Mouse (Mus musculus): ENCODE data around the gene Pdxdc1. TPM values are rescaled to one million over a fixed set of nuclear protein-coding genes. Genes with fewer than 3 reads are reported as not detected.

The Pdxdc1 gene
- polyA plus RNA-seq, 2 experiments, result 105 to 109 TPM

DNA sequence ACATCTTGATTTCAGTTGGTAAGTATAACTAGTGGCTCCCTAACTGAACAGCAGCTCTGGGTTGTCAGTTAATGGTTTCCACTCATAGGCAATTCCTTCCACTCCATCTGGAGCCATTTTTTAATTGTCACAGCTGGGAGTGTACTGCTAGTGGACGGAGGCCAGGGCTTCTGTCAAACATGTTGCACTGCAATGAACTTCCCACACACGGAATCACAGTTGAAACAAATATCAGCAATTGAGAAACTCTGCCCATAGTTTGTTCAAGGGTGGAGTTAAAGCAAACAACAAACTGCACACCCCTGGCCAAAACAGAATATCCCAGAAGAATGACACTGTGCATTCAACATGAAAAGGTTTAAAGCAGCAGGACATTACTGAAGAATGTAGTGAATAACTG is 4.0 kb downstream of the Pdxdc1 start:
- no peak for ATAC-seq (ENCODE audit: low FRiP score, low read depth)
- no peak overlapping the region for H3K27ac ChIP-seq (replicated peaks; ENCODE audit: low read depth, low read length)
- no peak for DNase-seq (ENCODE audit: low spot score)
- no peaks in the 10 kb centered on the region for H3K36me3 ChIP-seq (ENCODE audit: control insufficient read depth, insufficient read depth, low read length)
- no peaks in the 10 kb centered on the region for H3K27me3 ChIP-seq (ENCODE audit: control insufficient read depth, insufficient read depth, low read length)
- H3K4me2 ChIP-seq (replicated peaks; ENCODE audit: low read depth, low read length, severe bottlenecking), result no peak overlapping the region
- no peak for TF ChIP-seq POLR2A (IDR thresholded peaks at IDR 0.05; ENCODE audit: borderline replicate concordance, extremely low read depth, insufficient read depth, insufficient read length)
- 27% methylated on average over 2 of the region's 2 CpGs for WGBS
- no peak overlapping the region for H3K4me3 ChIP-seq (replicated peaks; ENCODE audit: low read length)
- H3K4me1 ChIP-seq (ENCODE audit: control insufficient read depth, insufficient read depth, low read length), result peaks cover 16% of the 10 kb centered on the region
- H3K9me3 ChIP-seq (ENCODE audit: control insufficient read depth, low read length), result no peaks in the 10 kb centered on the region
- H3K9ac ChIP-seq (ENCODE audit: low read depth, low read length, severe bottlenecking), result no peak overlapping the region

DNA sequence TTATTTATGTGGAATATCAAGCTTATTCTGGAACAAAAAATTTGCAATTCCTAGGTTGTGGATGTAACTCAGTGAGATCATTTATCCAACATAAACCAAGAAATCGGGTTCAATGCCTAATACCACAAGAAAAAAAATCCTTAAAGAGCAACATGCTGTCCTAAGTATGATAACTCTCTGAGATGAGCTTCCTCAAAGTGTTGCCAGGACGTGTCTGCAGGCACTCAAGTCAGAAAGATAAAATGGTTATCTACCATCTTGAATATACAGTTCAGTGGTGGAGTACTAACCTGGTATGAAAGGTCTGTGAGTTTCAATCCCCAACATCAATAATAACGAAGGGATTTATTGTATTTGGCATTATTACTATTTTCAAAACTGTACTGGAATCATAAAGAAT is 6.6 kb downstream of the Pdxdc1 start:
- Histone ChIP-seq H3K9me3 (ENCODE audit: control insufficient read depth, low read length) (no peaks in the 10 kb centered on the region), H3K27ac (replicated peaks; ENCODE audit: low read depth, low read length) (no peak overlapping the region), H3K9ac (ENCODE audit: low read depth, low read length, severe bottlenecking) (no peak overlapping the region), H3K4me3 (replicated peaks; ENCODE audit: low read length) (no peak overlapping the region), H3K4me1 (ENCODE audit: control insufficient read depth, insufficient read depth, low read length) (peaks cover 6% of the 10 kb centered on the region; the same call in 1 of the 2 replicates), H3K4me2 (replicated peaks; ENCODE audit: low read depth, low read length, severe bottlenecking) (no peak overlapping the region), H3K36me3 (ENCODE audit: control insufficient read depth, insufficient read depth, low read length) (no peaks in the 10 kb centered on the region), H3K27me3 (ENCODE audit: control insufficient read depth, insufficient read depth, low read length) (no peaks in the 10 kb centered on the region)
- no peak for TF ChIP-seq POLR2A (IDR thresholded peaks at IDR 0.05; ENCODE audit: borderline replicate concordance, extremely low read depth, insufficient read depth, insufficient read length)
- ATAC-seq (ENCODE audit: low FRiP score, low read depth) (no peak), DNase-seq (ENCODE audit: low spot score) (no peak)
- WGBS, result 93% methylated on average over 3 of the region's 3 CpGs

DNA sequence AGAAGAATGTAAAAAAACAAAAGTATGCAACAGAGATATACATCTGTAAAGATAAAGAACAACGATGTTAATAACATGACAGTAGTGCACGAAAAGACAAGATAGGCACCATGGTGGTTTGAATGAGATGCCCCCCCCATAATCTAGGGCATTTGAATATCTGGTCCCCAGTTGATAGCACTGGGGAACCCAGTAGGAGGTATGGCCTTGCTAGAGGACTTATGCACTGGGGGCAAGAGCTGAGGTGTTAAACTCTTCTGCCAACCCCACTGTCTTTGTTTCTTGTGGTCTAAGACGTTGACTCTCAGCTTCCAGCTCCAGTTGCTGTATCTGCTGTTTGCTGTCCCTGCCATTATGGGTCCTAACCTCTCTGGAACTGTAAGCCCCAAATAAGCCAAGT is 7.2 kb downstream of the Pdxdc1 start:
- no peaks in the 10 kb centered on the region for H3K9me3 ChIP-seq (ENCODE audit: control insufficient read depth, low read length)
- H3K4me1 ChIP-seq (ENCODE audit: control insufficient read depth, insufficient read depth, low read length), result 0 out of 2 replicates have a peak, but pooled peaks cover 4% of the 10 kb centered on the region
- no peak for DNase-seq (ENCODE audit: low spot score)
- H3K36me3 ChIP-seq (ENCODE audit: control insufficient read depth, insufficient read depth, low read length), result no peaks in the 10 kb centered on the region
- no peak for TF ChIP-seq POLR2A (IDR thresholded peaks at IDR 0.05; ENCODE audit: borderline replicate concordance, extremely low read depth, insufficient read depth, insufficient read length)
- H3K9ac ChIP-seq (ENCODE audit: low read depth, low read length, severe bottlenecking), result no peak overlapping the region
- no peak overlapping the region for H3K27ac ChIP-seq (replicated peaks; ENCODE audit: low read depth, low read length)
- H3K4me3 ChIP-seq (replicated peaks; ENCODE audit: low read length), result no peak overlapping the region
- no peak for ATAC-seq (ENCODE audit: low FRiP score, low read depth)
- H3K4me2 ChIP-seq (replicated peaks; ENCODE audit: low read depth, low read length, severe bottlenecking), result no peak overlapping the region
- 89% methylated on average over 3 of the region's 3 CpGs for WGBS
- H3K27me3 ChIP-seq (ENCODE audit: control insufficient read depth, insufficient read depth, low read length), result no peaks in the 10 kb centered on the region

DNA sequence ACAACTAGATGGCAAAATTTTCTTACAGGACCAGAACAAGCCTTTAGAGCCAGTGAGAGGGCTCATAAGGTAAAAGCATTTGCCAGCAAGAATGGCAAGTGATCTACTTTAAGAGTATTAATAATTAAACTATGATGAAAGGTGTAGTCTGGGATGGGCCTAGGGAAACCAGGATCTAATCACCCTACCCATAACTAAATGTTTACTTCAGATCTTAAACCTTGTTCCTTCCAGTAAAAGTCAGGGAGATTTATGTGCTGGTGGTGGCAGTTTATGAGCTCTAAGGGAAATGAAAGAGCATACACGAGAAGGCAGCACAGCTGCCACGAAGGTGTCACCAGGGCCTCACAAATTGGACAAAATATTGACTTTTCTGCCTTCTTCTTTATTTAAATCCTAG is 8.8 kb downstream of the Pdxdc1 start:
- no peak overlapping the region for H3K27ac ChIP-seq (replicated peaks; ENCODE audit: low read depth, low read length)
- H3K9ac ChIP-seq (ENCODE audit: low read depth, low read length, severe bottlenecking), result no peak overlapping the region
- DNase-seq (ENCODE audit: low spot score) (no peak), ATAC-seq (ENCODE audit: low FRiP score, low read depth) (no peak)
- no peaks in the 10 kb centered on the region for H3K36me3 ChIP-seq (ENCODE audit: control insufficient read depth, insufficient read depth, low read length)
- 12% methylated on average over 2 of the region's 2 CpGs for whole genome bisulfite sequencing
- H3K27me3 ChIP-seq (ENCODE audit: control insufficient read depth, insufficient read depth, low read length), result no peaks in the 10 kb centered on the region
- H3K4me1 ChIP-seq (ENCODE audit: control insufficient read depth, insufficient read depth, low read length), result 0 out of 2 replicates have a peak, but pooled peaks cover 4% of the 10 kb centered on the region
- no peak overlapping the region for H3K4me3 ChIP-seq (replicated peaks; ENCODE audit: low read length)
- TF ChIP-seq POLR2A (IDR thresholded peaks at IDR 0.05; ENCODE audit: borderline replicate concordance, extremely low read depth, insufficient read depth, insufficient read length), result no peak
- H3K4me2 ChIP-seq (replicated peaks; ENCODE audit: low read depth, low read length, severe bottlenecking), result no peak overlapping the region
- no peaks in the 10 kb centered on the region for H3K9me3 ChIP-seq (ENCODE audit: control insufficient read depth, low read length)

DNA sequence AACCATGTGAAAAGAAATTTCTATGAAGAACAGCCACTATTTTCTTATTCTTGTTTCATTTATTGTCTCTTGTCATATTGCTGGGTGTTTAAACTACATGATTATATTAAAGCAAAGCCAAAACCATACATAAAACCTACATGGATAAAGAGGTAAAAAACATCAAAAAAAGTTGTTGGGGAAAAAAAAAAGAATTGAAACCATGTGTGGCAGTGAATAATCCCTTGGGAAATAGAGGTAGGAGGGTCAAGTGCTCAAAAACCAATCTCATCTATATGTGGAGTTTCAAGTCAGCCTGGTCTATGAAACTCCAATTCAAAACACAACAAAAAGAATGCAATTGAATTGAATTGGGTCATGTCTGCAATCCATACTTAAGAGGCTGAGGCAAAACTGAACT is 10.1 kb downstream of the Pdxdc1 start:
- H3K4me1 ChIP-seq (ENCODE audit: control insufficient read depth, insufficient read depth, low read length), result 0 out of 2 replicates have a peak, but pooled peaks cover 4% of the 10 kb centered on the region
- no peak overlapping the region for H3K4me3 ChIP-seq (replicated peaks; ENCODE audit: low read length)
- TF ChIP-seq POLR2A (IDR thresholded peaks at IDR 0.05; ENCODE audit: borderline replicate concordance, extremely low read depth, insufficient read depth, insufficient read length), result no peak
- H3K36me3 ChIP-seq (ENCODE audit: control insufficient read depth, insufficient read depth, low read length), result no peaks in the 10 kb centered on the region
- H3K4me2 ChIP-seq (replicated peaks; ENCODE audit: low read depth, low read length, severe bottlenecking), result no peak overlapping the region
- DNase-seq (ENCODE audit: low spot score), result no peak
- H3K9ac ChIP-seq (ENCODE audit: low read depth, low read length, severe bottlenecking), result no peak overlapping the region
- H3K27ac ChIP-seq (replicated peaks; ENCODE audit: low read depth, low read length), result no peak overlapping the region
- H3K9me3 ChIP-seq (ENCODE audit: control insufficient read depth, low read length), result no peaks in the 10 kb centered on the region
- ATAC-seq (ENCODE audit: low FRiP score, low read depth), result no peak
- H3K27me3 ChIP-seq (ENCODE audit: control insufficient read depth, insufficient read depth, low read length), result no peaks in the 10 kb centered on the region

DNA sequence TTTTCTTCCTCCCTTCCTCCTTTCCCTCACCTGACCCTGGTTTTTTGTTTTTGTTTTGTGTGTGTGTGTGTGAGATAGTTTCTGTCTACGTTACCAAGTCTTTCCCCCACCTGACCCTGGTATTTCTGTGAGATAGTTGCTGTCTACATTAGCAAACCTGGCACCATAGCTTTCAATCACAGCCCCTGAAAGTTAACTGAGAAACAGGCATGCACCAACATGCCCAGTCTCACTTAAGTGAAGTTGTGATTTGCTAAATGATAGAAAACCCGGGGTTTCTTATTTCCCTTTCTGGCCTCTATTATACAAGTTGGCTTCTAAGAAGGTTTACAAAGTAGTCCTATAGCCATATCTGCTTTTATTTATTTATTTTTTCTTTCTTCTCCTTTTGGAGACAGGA is 12.5 kb downstream of the Pdxdc1 start:
- 73% methylated on average over 2 of the region's 2 CpGs for WGBS
- no peaks in the 10 kb centered on the region for H3K27me3 ChIP-seq (ENCODE audit: control insufficient read depth, insufficient read depth, low read length)
- H3K27ac ChIP-seq (replicated peaks; ENCODE audit: low read depth, low read length), result no peak overlapping the region
- no peak for ATAC-seq (ENCODE audit: low FRiP score, low read depth)
- 0 out of 2 replicates have a peak, but pooled peaks cover 4% of the 10 kb centered on the region for H3K4me1 ChIP-seq (ENCODE audit: control insufficient read depth, insufficient read depth, low read length)
- no peak for TF ChIP-seq POLR2A (IDR thresholded peaks at IDR 0.05; ENCODE audit: borderline replicate concordance, extremely low read depth, insufficient read depth, insufficient read length)
- H3K9ac ChIP-seq (ENCODE audit: low read depth, low read length, severe bottlenecking), result no peak overlapping the region
- no peak overlapping the region for H3K4me2 ChIP-seq (replicated peaks; ENCODE audit: low read depth, low read length, severe bottlenecking)
- H3K36me3 ChIP-seq (ENCODE audit: control insufficient read depth, insufficient read depth, low read length), result no peaks in the 10 kb centered on the region
- H3K9me3 ChIP-seq (ENCODE audit: control insufficient read depth, low read length), result no peaks in the 10 kb centered on the region
- H3K4me3 ChIP-seq (replicated peaks; ENCODE audit: low read length), result no peak overlapping the region
- DNase-seq (ENCODE audit: low spot score), result no peak

Data from limb, embryonic 14.5 days (tissue).